Mouse (Mus musculus) lung, postnatal 36 days (tissue): ENCODE results near the gene Bst2.

ENCODE experiments used
- DNase-seq: peaks from one replicate; pipeline ENCODE4 v3.0.0; 2022; ENCODE audit warnings: mixed read lengths

Gene Bst2

DNA sequence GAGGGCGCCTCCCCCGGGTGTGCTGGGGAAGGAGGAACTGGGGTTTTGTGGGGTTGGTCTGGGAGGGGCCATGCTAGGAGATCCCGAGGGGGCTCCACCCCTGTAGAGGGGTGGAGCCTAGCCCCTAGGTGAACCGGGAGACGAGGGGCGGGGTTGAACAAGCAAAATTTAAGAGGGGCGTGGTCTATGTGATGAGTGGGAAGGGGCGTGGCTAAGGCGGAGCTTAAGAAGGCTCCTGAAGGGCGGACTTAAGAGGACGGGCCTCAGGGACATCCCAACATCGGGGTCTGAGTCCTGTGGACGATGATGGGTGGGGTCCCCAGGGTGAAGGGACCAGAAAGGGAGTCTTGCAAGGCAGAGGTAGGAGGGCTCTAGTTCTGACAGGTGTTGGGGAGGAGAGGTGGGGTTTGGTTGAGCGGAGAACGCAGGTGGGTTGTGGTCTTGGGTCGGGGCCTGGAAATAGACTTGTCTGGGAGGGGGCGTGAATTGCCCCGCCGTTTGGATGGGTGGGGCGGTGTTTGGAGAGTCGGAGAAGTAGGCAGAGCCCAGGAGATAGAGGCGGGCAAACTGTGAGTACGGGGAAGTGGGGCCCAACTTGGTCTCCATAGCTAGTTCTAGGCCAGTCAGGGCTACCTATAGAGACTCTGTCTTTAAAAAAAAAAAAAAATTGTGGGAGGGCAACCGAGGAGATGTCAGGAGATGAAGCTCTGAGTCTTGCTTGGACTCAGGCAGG, 21.9 kb upstream of the Bst2 start:
- DNase-seq = peak; percentile 93

DNA sequence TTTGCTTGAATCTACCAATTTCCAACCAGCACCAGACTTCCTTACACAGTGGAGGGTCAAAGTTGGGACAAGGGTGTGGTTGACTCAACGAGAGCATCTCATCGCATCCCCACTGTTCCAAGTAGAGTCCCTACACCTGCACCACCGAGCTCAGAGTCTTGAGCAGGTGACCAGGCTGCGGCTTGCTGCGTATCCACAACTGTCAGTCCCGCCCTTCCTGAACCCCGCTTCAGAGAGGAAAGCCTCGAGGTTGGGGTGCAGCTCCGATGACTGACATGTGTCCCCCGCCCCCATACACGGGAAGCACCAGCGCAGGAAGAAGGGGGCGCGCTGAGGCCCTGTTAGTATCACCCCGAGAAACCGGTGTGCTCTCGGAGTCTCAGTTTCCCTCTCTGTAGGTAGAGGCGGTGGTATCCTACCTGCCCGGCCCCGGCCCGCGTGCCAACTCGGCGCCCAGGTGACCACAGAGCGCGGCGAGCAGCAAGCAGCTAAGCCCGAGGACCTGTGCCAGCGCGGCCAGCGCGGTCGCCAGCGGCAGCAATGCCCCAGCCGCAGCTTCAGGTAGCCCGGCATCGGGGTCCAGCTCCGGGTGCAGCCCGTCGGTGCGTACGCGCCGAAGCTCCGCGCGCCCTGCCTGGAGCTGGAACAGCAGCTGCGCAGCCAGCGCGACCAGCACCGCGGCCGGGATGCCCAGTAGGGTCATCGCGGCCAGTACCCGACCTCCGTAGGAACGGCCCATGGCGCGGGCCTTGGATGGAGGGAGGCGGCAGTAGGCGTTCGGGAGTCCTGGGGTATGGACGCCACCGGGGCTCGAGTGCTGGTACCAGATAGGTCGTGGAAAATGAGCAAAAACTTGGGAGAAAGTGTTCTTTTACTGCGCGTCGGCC, 21.1 kb upstream of the Bst2 start, which contains the start of gene Tmem221:
Gene Tmem221 (minus strand): TSS at position 801 of the 887 bp plus-strand sequence.
- DNase-seq = no peak

DNA sequence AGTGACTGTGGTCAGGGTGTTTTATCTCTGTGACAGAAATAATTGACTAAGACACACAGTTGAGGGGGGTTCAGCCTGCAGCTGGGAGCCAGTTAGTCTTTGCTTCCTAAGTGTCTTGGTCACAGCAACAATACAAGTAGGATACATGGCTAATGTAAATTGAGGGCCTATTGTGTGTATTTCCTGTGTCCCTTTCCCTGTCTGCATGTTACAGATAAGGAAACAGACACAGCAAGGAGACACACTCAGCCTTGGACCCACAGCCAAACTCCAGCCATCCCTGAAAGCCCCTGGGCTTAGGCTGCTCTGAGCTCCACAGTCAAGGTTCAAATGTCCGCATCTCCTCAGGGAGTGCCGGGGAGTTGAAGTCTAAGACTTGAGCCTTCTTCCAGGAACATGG, 17.4 kb upstream of the Bst2 start:
- peak; percentile 29 for DNase-seq

DNA sequence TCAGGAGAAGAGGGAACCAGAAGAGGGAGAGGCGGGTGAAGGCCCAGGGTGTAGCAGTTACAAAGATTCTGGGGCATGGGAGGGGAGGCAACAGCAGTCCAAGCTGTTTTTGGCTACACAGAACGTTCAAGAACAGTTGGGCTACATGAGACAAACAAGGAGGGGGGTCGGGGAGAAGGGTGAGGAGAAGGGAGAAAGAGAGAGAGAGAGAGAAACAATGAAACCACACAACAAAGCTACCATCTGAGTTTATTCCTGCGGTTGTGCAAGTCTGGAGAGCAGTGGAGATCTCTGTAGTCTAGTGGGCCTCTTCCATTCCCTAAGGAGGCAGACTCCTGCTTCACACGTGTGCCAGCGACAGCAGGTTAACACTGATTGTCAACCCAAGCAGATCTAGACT, 16.7 kb upstream of the Bst2 start:
- DNase-seq = no peak

GRCm38 (mm10) chr8:71552770-71553169, 15.5 kb upstream of the Bst2 start:
- DNase-seq = no peak

GRCm38 (mm10) chr8:71550754-71551153, 13.5 kb upstream of the Bst2 start:
- DNase-seq = no peak

GRCm38 (mm10) chr8:71547590-71547989, 10.3 kb upstream of the Bst2 start:
- no peak for DNase-seq

- no peak for DNase-seq
Measured at GRCm38 (mm10) chr8:71545053-71545452, 7.8 kb upstream of the Bst2 start.

GRCm38 (mm10) chr8:71543755-71544154, 6.5 kb upstream of the Bst2 start:
- no peak for DNase-seq

GRCm38 (mm10) chr8:71542632-71543343, 5.5 kb upstream of the Bst2 start, which contains the start of gene Mvb12a:
Gene Mvb12a (plus strand): TSS chr8:71542922.
- DNase-seq = peak; percentile 100

GRCm38 (mm10) chr8:71535663-71536062, 1.6 kb downstream of the Bst2 start:
- DNase-seq = no peak

DNA sequence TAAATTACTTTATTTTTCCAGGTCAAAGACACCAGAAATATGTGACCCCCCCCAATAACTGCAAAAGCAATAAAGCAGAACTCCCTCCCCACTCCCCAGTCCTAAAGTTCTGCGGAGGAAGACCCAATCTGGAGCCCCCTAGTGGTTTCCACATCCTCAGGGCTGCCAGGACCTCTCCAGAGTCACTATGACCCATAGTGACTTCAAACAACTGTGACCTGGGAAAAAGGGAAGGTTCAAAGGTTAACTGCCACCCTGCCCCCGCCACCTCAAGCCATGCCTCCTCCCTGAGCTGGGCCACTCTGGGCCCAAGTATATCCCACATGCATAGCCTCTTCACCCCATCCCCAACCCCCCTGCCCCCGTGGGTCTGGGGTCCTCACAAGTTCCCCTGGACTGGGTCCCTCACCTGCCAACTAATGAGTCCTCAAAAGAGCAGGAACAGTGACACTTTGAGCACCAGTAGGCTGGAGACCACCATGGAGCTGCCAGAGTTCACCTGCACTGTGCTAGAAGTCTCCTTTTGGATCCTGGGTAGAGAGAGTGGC, 2.9 kb downstream of the Bst2 start:
- DNase-seq = no peak

DNA sequence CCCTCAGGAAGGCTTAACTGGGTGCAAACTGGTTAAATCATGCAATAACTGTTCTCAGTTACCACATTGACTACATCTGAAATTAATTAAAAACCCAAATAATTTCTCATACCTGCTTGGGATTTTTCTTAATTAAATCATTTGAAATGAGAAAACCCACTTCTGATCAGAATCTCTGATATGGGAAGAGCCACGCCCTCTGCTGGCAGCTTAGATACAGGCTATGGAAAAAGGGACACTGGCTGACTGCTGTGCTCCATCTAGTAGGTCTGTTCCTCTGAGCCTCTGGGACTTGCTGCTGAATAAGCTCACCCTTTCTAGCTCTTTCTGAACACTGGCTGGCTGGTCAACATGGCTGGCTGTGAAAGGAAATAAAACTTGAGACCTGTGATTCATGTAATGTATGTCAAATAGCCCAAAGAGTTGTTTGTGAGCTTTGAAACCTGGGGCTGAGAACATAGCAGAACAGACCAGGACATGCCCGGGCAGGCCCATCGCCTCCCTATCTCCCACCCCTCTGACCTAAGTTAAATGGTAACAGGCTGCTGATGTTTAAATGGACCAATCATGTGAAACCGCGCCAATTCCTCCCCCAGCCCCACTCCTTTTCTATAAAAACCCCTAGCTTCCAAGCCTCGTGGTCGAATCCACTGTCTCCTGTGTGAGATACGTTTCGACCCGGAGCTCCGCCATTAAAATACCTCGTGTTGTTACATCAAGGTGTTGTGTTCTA, 6.4 kb downstream of the Bst2 start:
- DNase-seq = peak; percentile 73

- peak; percentile 80 for DNase-seq
Measured at GRCm38 (mm10) chr8:71528362-71529073, 8.7 kb downstream of the Bst2 start.

DNA sequence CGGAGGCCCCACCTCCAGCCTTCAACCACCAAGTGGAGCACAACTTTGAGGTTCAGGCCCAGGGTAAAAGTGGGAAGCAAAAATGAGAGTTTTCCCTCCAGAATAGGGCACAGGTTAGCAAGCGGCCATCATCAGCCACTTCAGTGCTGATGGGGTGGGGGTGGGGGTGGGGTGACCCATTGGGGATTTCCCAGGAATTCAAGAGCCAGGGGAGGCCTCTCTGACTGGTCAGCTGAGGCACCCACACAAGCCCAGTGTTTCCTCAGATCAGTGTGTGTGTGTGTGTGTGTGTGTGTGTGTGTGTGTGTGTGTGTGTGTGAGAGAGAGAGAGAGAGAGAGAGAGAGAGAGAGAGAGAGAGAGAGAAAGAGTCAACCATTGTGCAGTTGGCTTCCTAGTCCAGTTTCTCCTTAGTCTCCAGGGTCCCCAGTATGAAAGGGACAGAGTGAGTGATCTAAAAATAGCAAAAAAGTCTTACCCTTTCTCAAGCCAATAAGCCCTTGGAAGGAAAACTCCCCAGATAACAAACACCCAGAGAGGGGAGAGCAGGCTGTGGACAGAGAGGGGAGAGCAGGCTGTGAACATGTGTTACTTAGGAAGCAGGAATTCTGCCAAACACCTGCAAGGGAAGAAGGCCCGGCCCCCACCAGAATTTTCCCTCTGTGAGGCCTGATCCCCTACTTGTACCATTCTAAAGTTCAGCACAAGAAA, 9.9 kb downstream of the Bst2 start:
- DNase-seq = no peak

DNA sequence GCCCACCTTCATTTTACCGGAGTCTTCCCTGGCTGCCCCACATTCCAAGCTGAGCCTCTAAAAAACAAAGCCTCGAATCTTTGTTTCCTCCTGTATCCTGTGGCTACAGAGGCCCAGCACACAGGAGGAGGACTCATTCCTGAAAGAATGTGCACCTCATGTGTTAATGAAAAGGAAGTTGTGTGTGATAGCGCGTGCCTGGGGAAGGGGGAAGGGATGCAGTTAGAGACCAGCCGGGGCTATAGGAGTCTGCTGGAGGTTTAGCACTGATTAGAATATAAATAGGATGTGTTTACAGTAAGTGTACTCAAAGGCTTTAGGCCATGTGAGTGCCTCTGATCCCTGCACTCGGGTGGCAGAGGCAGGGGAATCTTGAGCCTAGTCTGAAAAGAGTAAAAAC, 11.0 kb downstream of the Bst2 start:
- DNase-seq = no peak

GRCm38 (mm10) chr8:71525226-71526050, 11.8 kb downstream of the Bst2 start, which contains the start of gene Ccdc194:
Gene Ccdc194 (minus strand): TSS chr8:71525711.
- DNase-seq = no peak

DNA sequence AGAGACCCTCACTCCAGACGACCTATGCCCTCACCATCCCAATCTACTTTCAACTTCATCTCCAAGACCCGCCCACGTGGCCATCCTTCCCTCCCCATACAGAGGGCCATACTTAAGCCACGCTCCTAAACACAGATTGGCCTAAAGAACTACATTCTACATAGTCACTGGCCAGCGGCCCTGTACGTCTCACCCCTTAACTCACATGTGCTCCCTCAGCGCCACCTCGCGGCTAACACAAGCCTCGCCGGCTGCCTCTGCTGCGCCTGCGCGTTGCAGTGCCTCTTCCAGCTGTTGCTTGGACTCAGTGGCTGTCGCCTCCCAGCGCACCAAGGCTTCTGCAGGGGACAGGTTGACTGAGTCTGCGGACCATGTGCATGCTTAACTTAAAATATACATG, 15.6 kb downstream of the Bst2 start:
- peak; percentile 96 for DNase-seq

GRCm38 (mm10) chr8:71519037-71519825, 18.0 kb downstream of the Bst2 start:
- DNase-seq = peak; percentile 85
